Mouse (Mus musculus) limb, embryonic 12.5 days (tissue): Measurements from ENCODE around the gene Camsap3. TPM values are rescaled to one million over a fixed set of nuclear protein-coding genes. Genes with fewer than 3 reads are reported as not detected.
"Not testable (repeated sequence)": the region's sequence is repeated elsewhere in the genome, so short reads cannot be mapped to it uniquely, and the experiment has no call there.

Source experiments
- ATAC-seq: fragments of 200-750 bp; cut with Nextera tagmentation; 2 replicates; pipeline ENCODE4 v1.8.0; 2017; ENCODE audit warnings: low read depth, moderate TSS enrichment; ENCODE audit not compliant: insufficient number of reproducible peaks, insufficient read depth, low FRiP score, low TSS enrichment
- H3K27ac ChIP-seq: fragments of 300-500 bp; sonication (generic); 2 replicates; pipeline ENCODE4 v1.5.1; 2016; ENCODE audit warnings: mild to moderate bottlenecking, moderate library complexity
- H3K27me3 ChIP-seq: fragments of 300-500 bp; sonication (generic); 2 replicates; pipeline ENCODE4 v1.6.1; 2016; ENCODE audit warnings: mild to moderate bottlenecking, moderate library complexity
- H3K36me3 ChIP-seq: fragments of 300-500 bp; sonication (generic); 2 replicates; pipeline ENCODE4 v1.6.1; 2016; ENCODE audit warnings: mild to moderate bottlenecking, moderate library complexity
- H3K4me1 ChIP-seq: fragments of 300-500 bp; sonication (generic); replicated peaks from 2 replicates; pipeline ENCODE4 v1.6.1; 2016
- H3K4me2 ChIP-seq: fragments of 300-500 bp; sonication (generic); 2 replicates; pipeline ENCODE4 v1.6.1; 2016; ENCODE audit warnings: mild to moderate bottlenecking, moderate library complexity
- H3K4me3 ChIP-seq: fragments of 300-500 bp; sonication (generic); replicated peaks from 2 replicates; pipeline ENCODE4 v1.5.1; 2016; ENCODE audit warnings: mild to moderate bottlenecking
- H3K9ac ChIP-seq: fragments of 300-500 bp; sonication (generic); replicated peaks from 2 replicates; pipeline ENCODE4 v1.6.1; 2016; ENCODE audit warnings: mild to moderate bottlenecking, moderate library complexity
- H3K9me3 ChIP-seq: fragments of 300-500 bp; sonication (generic); 2 replicates; pipeline ENCODE4 v1.6.1; 2016; ENCODE audit warnings: mild to moderate bottlenecking, moderate library complexity
- WGBS: fragments of 180-500 bp; shearing (Covaris S2); methylation state at CpG from one replicate; pipeline ENCODE4 v1.1.7; 2016; 5-methylcytosine and 5-hydroxymethylcytosine counted together
- polyA plus RNA-seq: library from polyadenylated mRNA; unstranded; fragments of >200 nt; fragmentation: Nextera tagmentation; extraction: Ambion mirVana; gene quantifications from 2 replicates; pipeline ENCODE4 v1.2.1, GENCODE M21; 2016

Camsap3 gene
- polyA plus RNA-seq, 1 experiment from 2014 or later = 7.0 TPM

GRCm38 (mm10) chr8:3576211-3576960, 10.7 kb upstream of the Camsap3 start:
- no peaks in the 10 kb centered on the region for H3K9me3 ChIP-seq
- no peaks in the 10 kb centered on the region for H3K27me3 ChIP-seq
- no peak overlapping the region for H3K4me3 ChIP-seq
- WGBS = 76% methylated on average over 15 of the region's 15 CpGs
- H3K27ac ChIP-seq = no peak overlapping the region
- H3K4me1 ChIP-seq = peaks cover 9% of the 10 kb centered on the region
- H3K36me3 ChIP-seq = no peaks in the 10 kb centered on the region
- no peak overlapping the region for H3K9ac ChIP-seq
- no peak for ATAC-seq
- H3K4me2 ChIP-seq = no peak overlapping the region

- 69% methylated on average over 9 of the region's 9 CpGs for WGBS
- peaks cover 9% of the 10 kb centered on the region for H3K4me1 ChIP-seq
- H3K36me3 ChIP-seq = no peaks in the 10 kb centered on the region
- no peaks in the 10 kb centered on the region for H3K9me3 ChIP-seq
- H3K4me2 ChIP-seq = no peak overlapping the region
- ATAC-seq = peak; percentile 61; the same call in 1 of the 2 replicates
- peak overlapping the region; percentile 56 for H3K27ac ChIP-seq
- no peak overlapping the region for H3K9ac ChIP-seq
- no peak overlapping the region for H3K4me3 ChIP-seq
- H3K27me3 ChIP-seq = no peaks in the 10 kb centered on the region
These were observed 7.4 kb upstream of the Camsap3 start for GRCm38 (mm10) chr8:3579390-3580364.

- not testable (repeated sequence) for H3K4me2 ChIP-seq, ATAC-seq, H3K4me1 ChIP-seq, H3K27ac ChIP-seq, H3K4me3 ChIP-seq, H3K27me3 ChIP-seq, H3K9ac ChIP-seq, H3K36me3 ChIP-seq, H3K9me3 ChIP-seq
- 89% methylated on average over 2 of the region's 3 CpGs for WGBS
These were observed 5.1 kb upstream of the Camsap3 start for GRCm38 (mm10) chr8:3581961-3582360.

DNA sequence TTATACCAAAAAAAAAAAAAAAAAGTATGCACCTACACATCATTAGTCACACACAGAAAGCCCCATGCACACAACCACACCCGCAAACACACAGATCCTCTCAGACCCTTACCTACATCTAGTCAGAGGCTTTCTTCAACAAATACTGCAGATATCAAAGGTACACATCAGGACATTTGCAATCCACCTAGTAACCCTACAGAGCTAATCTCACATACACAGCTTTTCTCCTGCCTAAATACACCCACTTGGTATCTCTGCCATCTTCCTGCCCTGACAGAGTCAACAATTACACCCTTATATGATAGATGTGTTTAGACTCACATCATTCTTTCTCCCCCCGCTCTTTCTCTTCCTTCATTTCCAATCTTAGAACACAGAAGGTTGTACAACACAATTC, 641 bp upstream of the Camsap3 start:
- H3K9me3 ChIP-seq = no peaks in the 10 kb centered on the region
- H3K4me3 ChIP-seq = no peak overlapping the region
- WGBS = 90% methylated on average over 2 of the region's 2 CpGs
- H3K9ac ChIP-seq = no peak overlapping the region
- H3K27ac ChIP-seq = no peak overlapping the region
- ATAC-seq = no peak
- H3K4me1 ChIP-seq = peaks cover 11% of the 10 kb centered on the region; the same call in 1 of the 2 replicates
- no peaks in the 10 kb centered on the region for H3K36me3 ChIP-seq
- peaks cover 16% of the 10 kb centered on the region for H3K27me3 ChIP-seq
- H3K4me2 ChIP-seq = no peak overlapping the region

DNA sequence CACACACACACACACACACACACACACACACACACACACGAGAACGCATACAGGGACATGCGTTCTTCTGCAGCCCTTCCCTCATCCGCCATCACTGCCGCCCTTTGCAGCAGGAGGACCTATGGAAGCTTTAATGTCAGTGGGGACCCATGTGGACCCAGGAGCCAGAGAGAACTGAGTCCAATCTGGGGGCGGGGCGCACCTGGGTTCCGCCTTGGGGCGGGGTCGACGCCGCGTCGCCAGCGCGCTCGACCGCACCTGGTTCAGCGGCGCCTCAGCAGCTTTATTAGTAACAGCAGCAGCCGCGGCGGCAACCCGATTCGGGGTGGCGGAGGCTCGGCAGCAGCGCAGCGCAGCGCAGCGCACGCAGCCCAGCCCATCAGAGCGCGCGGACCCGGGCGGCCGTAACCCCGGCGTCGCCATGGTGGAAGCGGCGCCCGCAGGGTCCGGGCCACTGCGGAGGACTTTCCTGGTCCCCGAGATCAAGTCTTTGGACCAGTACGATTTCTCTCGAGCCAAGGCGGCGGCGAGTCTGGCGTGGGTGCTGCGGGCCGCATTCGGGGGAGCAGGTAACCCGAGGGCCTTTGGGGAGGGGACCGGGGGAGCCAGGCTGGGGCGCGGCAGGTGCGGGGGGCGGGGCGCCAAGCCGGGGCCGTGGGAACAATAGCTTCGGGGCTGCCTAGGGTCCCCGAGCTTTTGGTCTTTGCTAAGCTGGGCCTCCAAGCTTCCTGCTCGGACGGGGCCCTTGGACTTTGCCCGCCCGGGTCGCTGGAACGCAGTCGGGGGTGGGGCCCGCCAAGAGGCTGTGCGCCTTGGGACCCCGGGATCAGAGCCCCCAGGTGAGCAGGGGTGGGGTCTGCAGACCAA, 531 bp downstream of the Camsap3 start:
- Histone ChIP-seq H3K9me3 (no peaks in the 10 kb centered on the region), H3K4me1 (peaks cover 11% of the 10 kb centered on the region; the same call in 1 of the 2 replicates), H3K4me2 (peak overlapping the region; percentile 91), H3K36me3 (no peaks in the 10 kb centered on the region), H3K9ac (peak overlapping the region; percentile 71), H3K4me3 (peak overlapping the region; percentile 76), H3K27ac (peak overlapping the region; percentile 53), H3K27me3 (peaks cover 16% of the 10 kb centered on the region)
- ATAC-seq = peak; percentile 72
- under 1% methylated on average over 75 of the region's 77 CpGs for WGBS

- peak overlapping the region; percentile 91 for H3K4me2 ChIP-seq
- peak overlapping the region; percentile 76 for H3K4me3 ChIP-seq
- under 1% methylated on average over 8 of the region's 11 CpGs for WGBS
- peak overlapping the region; percentile 53; the same call in 1 of the 2 replicates for H3K27ac ChIP-seq
- ATAC-seq = peak; percentile 44
- no peaks in the 10 kb centered on the region for H3K9me3 ChIP-seq
- H3K4me1 ChIP-seq = peaks cover 11% of the 10 kb centered on the region; the same call in 1 of the 2 replicates
- peak overlapping the region; percentile 71 for H3K9ac ChIP-seq
- no peaks in the 10 kb centered on the region for H3K36me3 ChIP-seq
- H3K27me3 ChIP-seq = peaks cover 16% of the 10 kb centered on the region
These were observed 1.2 kb downstream of the Camsap3 start for GRCm38 (mm10) chr8:3588258-3588633.

- H3K36me3 ChIP-seq = peaks cover 1% of the 10 kb centered on the region; the same call in 1 of the 2 replicates
- no peak overlapping the region for H3K27ac ChIP-seq
- H3K4me3 ChIP-seq = no peak overlapping the region
- no peaks in the 10 kb centered on the region for H3K27me3 ChIP-seq
- WGBS = 65% methylated on average over 3 of the region's 3 CpGs
- H3K9me3 ChIP-seq = no peaks in the 10 kb centered on the region
- no peak overlapping the region for H3K4me2 ChIP-seq
- no peak for ATAC-seq
- no peak overlapping the region for H3K9ac ChIP-seq
- peaks cover 4% of the 10 kb centered on the region; the same call in 1 of the 2 replicates for H3K4me1 ChIP-seq
These were observed 6.4 kb downstream of the Camsap3 start for GRCm38 (mm10) chr8:3593470-3593869.

DNA sequence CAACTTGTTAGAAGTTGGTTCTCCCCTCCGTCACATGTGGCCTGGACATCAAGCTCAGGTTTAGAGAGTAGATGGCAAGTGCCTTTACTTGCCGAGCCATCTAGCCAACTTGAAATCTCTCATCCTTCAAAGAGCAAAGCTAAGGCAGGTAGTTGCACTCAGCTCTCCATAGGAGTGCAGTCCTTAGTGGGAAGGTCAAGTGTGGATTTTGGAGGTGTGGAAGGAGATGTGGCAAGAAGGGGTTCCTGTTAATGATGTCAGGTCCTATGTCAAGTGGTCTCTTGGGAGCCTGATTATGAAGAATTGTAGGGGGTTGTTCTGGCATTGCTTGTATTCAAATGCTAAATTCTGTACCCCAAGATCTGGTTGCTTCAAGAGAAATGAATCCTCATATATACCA, 7.4 kb downstream of the Camsap3 start:
- H3K9me3 ChIP-seq = no peaks in the 10 kb centered on the region
- H3K36me3 ChIP-seq = peaks cover 10% of the 10 kb centered on the region
- no peak overlapping the region for H3K4me3 ChIP-seq
- H3K9ac ChIP-seq = no peak overlapping the region
- H3K27ac ChIP-seq = no peak overlapping the region
- no peak overlapping the region for H3K4me2 ChIP-seq
- H3K27me3 ChIP-seq = no peaks in the 10 kb centered on the region
- no peak for ATAC-seq
- no peaks in the 10 kb centered on the region for H3K4me1 ChIP-seq
- 87% methylated on average over 2 of the region's 2 CpGs for WGBS

DNA sequence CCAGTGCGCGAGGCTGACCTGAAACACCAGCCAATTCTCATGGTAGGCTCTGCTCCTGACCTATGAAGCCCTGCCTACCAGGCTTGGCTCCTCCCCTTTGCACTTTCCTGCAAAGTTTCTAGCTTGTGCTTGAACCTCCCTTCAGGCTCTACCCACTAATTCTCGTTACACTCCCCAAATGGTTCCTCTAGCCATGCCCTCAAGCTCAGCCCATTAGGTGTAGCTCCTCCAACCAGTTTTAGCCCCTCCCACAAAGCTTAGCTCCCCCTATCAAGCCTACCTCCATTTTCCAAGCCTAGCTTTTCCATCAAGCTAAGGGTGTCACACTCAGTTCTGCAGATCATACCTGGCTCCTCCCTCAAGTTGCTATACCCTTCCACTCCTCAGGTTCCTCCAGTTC, 11.0 kb downstream of the Camsap3 start:
- no peaks in the 10 kb centered on the region for H3K9me3 ChIP-seq
- H3K4me3 ChIP-seq = no peak overlapping the region
- H3K4me1 ChIP-seq = no peaks in the 10 kb centered on the region
- 67% methylated on average over 3 of the region's 3 CpGs for WGBS
- H3K27me3 ChIP-seq = no peaks in the 10 kb centered on the region
- H3K4me2 ChIP-seq = no peak overlapping the region
- no peak overlapping the region for H3K9ac ChIP-seq
- no peak for ATAC-seq
- H3K36me3 ChIP-seq = peaks cover 33% of the 10 kb centered on the region
- H3K27ac ChIP-seq = no peak overlapping the region

DNA sequence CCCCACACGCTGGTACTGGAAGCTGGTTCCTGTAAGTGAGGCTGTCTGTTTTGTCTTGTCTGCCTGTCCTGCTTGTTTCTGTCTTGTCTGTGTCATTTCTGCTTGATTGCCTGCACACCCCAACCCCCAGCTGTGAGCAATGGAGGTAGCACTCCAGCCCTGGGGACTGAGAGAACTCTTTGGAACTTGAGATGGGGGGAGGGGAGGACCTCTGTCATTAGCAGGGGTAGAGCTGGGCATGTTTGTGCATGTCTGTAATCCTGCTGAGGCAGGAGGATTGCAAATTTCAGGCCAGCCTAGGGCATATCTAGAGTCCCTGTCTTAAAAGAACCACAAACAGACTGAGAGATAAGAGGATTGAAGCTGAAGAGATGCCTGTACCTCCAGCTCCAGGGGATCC, 12.1 kb downstream of the Camsap3 start:
- H3K27ac ChIP-seq = no peak overlapping the region
- no peak for ATAC-seq
- H3K9me3 ChIP-seq = no peaks in the 10 kb centered on the region
- peaks cover 45% of the 10 kb centered on the region for H3K36me3 ChIP-seq
- H3K9ac ChIP-seq = no peak overlapping the region
- H3K4me2 ChIP-seq = no peak overlapping the region
- no peaks in the 10 kb centered on the region for H3K27me3 ChIP-seq
- no peaks in the 10 kb centered on the region for H3K4me1 ChIP-seq
- WGBS = 65% methylated on average over 1 of the region's 1 CpGs
- no peak overlapping the region for H3K4me3 ChIP-seq
